Mouse (Mus musculus) bone marrow macrophage, adult 2 months (primary cell): ENCODE measurements at regions not wholly inside any gene's neighbourhood (a gene's known extent, or its start where the extent isn't known, plus 50 kb on each side); places are given as distances from the start of the nearest gene placed in this dataset.

Experiments used
- H3K27ac ChIP-seq: 2 replicates; pipeline ENCODE4 v1.5.1; 2012; ENCODE audit warnings: low read depth, low read length; ENCODE audit not compliant: insufficient read depth
- H3K4me1 ChIP-seq: 2 replicates; pipeline ENCODE4 v1.6.1; 2012; ENCODE audit warnings: low read length; ENCODE audit not compliant: control insufficient read depth, insufficient read depth
- H3K4me3 ChIP-seq: 2 replicates; pipeline ENCODE4 v1.5.1; 2012; ENCODE audit warnings: mild to moderate bottlenecking, low read length, moderate library complexity; ENCODE audit not compliant: insufficient read depth
- CTCF ChIP-seq: IDR thresholded peaks from 2 replicates; pipeline ENCODE4 v1.5.1; 2012; ENCODE audit warnings: low read depth, mild to moderate bottlenecking, low read length, moderate library complexity
- POLR2A ChIP-seq: IDR thresholded peaks from 2 replicates; pipeline ENCODE4 v1.6.1; 2012; ENCODE audit warnings: mild to moderate bottlenecking, low read depth, low read length, borderline replicate concordance

GRCm38 (mm10) chr2:51222851-51223250 lies 73.9 kb upstream of the Rnd3 start:
- no peak overlapping the region for H3K4me3 ChIP-seq
- no peak overlapping the region for H3K27ac ChIP-seq
- 0 out of 2 replicates have a peak, but pooled peaks cover 2% of the 10 kb centered on the region for H3K4me1 ChIP-seq
- TF ChIP-seq POLR2A (no peak), CTCF (no peak)

- H3K4me1 ChIP-seq = 0 out of 2 replicates have a peak, but pooled peaks cover 2% of the 10 kb centered on the region
Observed at GRCm38 (mm10) chr2:51219714-51220113, 70.8 kb upstream of the Rnd3 start.

GRCm38 (mm10) chr2:51207150-51208022 lies 58.5 kb upstream of the Rnd3 start:
- H3K4me3 ChIP-seq = no peak overlapping the region
- TF ChIP-seq CTCF = no peak
- no peak for TF ChIP-seq POLR2A
- H3K27ac ChIP-seq = no peak overlapping the region
- H3K4me1 ChIP-seq = 0 out of 2 replicates have a peak, but pooled peaks cover 2% of the 10 kb centered on the region

More at GRCm38 (mm10) chr2:51219714-51220113, 70.8 kb upstream of the Rnd3 start:
- no peak overlapping the region for H3K4me3 ChIP-seq
- H3K27ac ChIP-seq = no peak overlapping the region
- TF ChIP-seq CTCF (no peak), POLR2A (no peak)

GRCm38 (mm10) chr2:51206332-51206731 lies 57.4 kb upstream of the Rnd3 start:
- 0 out of 2 replicates have a peak, but pooled peaks cover 2% of the 10 kb centered on the region for H3K4me1 ChIP-seq
- no peak overlapping the region for H3K27ac ChIP-seq
- TF ChIP-seq CTCF = no peak
- TF ChIP-seq POLR2A = no peak
- no peak overlapping the region for H3K4me3 ChIP-seq
